Mouse (Mus musculus): ENCODE results near the gene BC048562.

- TF ChIP-seq CTCF (IDR thresholded peaks at IDR 0.05; ENCODE audit: control insufficient read depth, insufficient read depth, insufficient replicate concordance, low read depth, low read length) (no peak), POLR2A (IDR thresholded peaks at IDR 0.05; ENCODE audit: control insufficient read depth, low read depth, low read length) (no peak)
Measured at GRCm38 (mm10) chr9:108466219-108466618, 29.9 kb downstream of the BC048562 start.
